Mouse (Mus musculus): ENCODE data around the gene 2610507B11Rik.

Gene 2610507B11Rik

GRCm38 (mm10) chr11:78337040-78337439 is 75.5 kb downstream of the 2610507B11Rik start:
- in situ Hi-C loops (cut with MboI, MseI) = no loop called here
